Comparison of ENCODE assay signal across 25 mouse cellular contexts in the genomic region with DNA sequence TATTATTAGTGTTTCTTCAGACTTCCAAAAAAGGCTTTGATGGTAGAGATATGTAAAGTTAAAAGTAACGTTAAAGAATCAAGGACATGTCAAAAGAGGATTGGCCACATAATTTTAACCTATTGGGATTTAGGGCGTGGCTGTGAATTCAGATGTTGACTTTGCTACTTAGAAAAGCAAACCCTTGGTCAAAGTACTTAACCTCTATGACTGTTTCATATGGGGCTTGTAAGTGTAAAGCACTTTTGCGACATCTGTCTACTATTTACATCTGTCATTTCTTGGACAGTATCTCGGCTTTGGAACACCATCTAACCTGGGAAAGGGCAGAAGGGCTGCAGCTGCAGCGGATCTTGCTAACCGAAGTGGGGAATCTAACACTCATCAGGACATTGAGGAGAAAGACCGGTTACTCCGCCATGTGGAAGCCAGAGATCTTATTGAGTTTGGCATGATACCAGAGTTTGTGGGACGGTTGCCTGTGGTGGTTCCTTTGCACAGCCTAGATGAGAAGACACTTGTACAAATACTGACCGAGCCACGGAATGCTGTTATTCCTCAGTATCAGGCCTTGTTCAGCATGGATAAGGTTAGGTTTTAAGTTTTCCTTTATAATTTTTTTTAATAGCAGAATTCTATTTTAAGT. TPM values are rescaled to one million over a fixed set of nuclear protein-coding genes. Genes with fewer than 3 reads are reported as not detected.
A peak's percentile ranks its signal among the peaks of the same experiment; 100 is the strongest.
DNase-seq lines count a peak whose midpoint lies in the region; ATAC-seq and TF ChIP-seq lines count a peak whose summit lies in the region.
"Had no signal": no experiment of that assay in that cellular context is flagged by ENCODE, and none has a peak within 500 bp of the region (broad histone marks: within the 10 kb centered on the region; RNA-seq: fewer than 3 reads in every experiment).

No protein-coding gene starts in this region.

- ATAC-seq in embryonic facial prominence, embryonic 14.5 days (ENCODE audit: low read depth) = no peak
- peak; percentile 37; the same call in 1 of the 2 replicates for ATAC-seq in liver, embryonic 16.5 days (ENCODE audit: low read depth)
- no peak for ATAC-seq in liver, embryonic 12.5 days
- ATAC-seq: activated CD4-positive, CD25-positive, alpha-beta regulatory T cell, adult 4 months; forebrain, embryonic 15.5 days; hindbrain, embryonic 16.5 days had no signal

- H3K27ac ChIP-seq in embryonic facial prominence, embryonic 14.5 days (replicated peaks; ENCODE audit: low read depth, low read length) = no peak overlapping the region
- no peak overlapping the region for H3K27ac ChIP-seq in embryonic facial prominence, embryonic 10.5 days (replicated peaks)
- H3K27ac ChIP-seq in liver, embryonic 16.5 days (ENCODE audit: low read length) = no peak overlapping the region
- H3K27ac ChIP-seq in liver, embryonic 12.5 days = no peak overlapping the region
- H3K27ac ChIP-seq: embryonic facial prominence, embryonic 12.5 days; forebrain, embryonic 12.5 days; forebrain, embryonic 15.5 days; hindbrain, embryonic 10.5 days; hindbrain, embryonic 13.5 days had no signal

- H3K4me3 ChIP-seq in embryonic facial prominence, embryonic 14.5 days (ENCODE audit: low read depth, low read length) = no peak overlapping the region
- H3K4me3 ChIP-seq in embryonic facial prominence, embryonic 10.5 days = no peak overlapping the region
- H3K4me3 ChIP-seq in liver, embryonic 16.5 days (ENCODE audit: low read depth, low read length) = no peak overlapping the region
- no peak overlapping the region for H3K4me3 ChIP-seq in liver, embryonic 12.5 days
- no peak overlapping the region for H3K4me3 ChIP-seq in lung, adult 2 months (replicated peaks; ENCODE audit: extremely low read depth, low read depth, low read length)
- H3K4me3 ChIP-seq: embryonic facial prominence, embryonic 12.5 days; erythroblast, embryonic 14.5 days; forebrain, embryonic 12.5 days; forebrain, embryonic 15.5 days; hindbrain, embryonic 10.5 days; hindbrain, embryonic 13.5 days had no signal

- no peak for TF ChIP-seq POLR2A in lung, adult 2 months (IDR thresholded peaks at IDR 0.05; ENCODE audit: borderline replicate concordance, extremely low read depth, low read depth, low read length)

- H3K9ac ChIP-seq in embryonic facial prominence, embryonic 14.5 days (ENCODE audit: low read depth, low read length) = no peak overlapping the region
- no peak overlapping the region for H3K9ac ChIP-seq in liver, embryonic 16.5 days (ENCODE audit: low read depth, low read length)
- no peak overlapping the region for H3K9ac ChIP-seq in liver, embryonic 12.5 days
- H3K9ac ChIP-seq: embryonic facial prominence, embryonic 12.5 days; forebrain, embryonic 12.5 days; forebrain, embryonic 15.5 days; hindbrain, embryonic 13.5 days had no signal

- WGBS in embryonic facial prominence, embryonic 14.5 days = 75% methylated on average over 11 of the region's 11 CpGs
- 91% methylated on average over 11 of the region's 11 CpGs for WGBS in embryonic facial prominence, embryonic 10.5 days
- 73% methylated on average over 11 of the region's 11 CpGs for WGBS in liver, embryonic 16.5 days (ENCODE audit: insufficient replicate concordance)
- 86% methylated on average over 11 of the region's 11 CpGs for WGBS in liver, embryonic 12.5 days (ENCODE audit: insufficient replicate concordance)
- WGBS in lung, adult 2 months = 60% methylated on average over 11 of the region's 11 CpGs

- DNase-seq in embryonic facial prominence, embryonic 14.5 days (ENCODE audit: low spot score) = peak; percentile 4
- no peak for DNase-seq in embryonic facial prominence, embryonic 10.5 days (ENCODE audit: low spot score)
- peak; percentile 13 for DNase-seq in lung, adult 2 months
- no peak for DNase-seq in lung, postnatal 10 days
- DNase-seq in gonadal fat pad, adult 2 months (ENCODE audit: low read depth) = peak; percentile 76
- DNase-seq in spleen, postnatal 36 days (ENCODE audit: low spot score in 2 of 2) = no peak
- DNase-seq: adrenal gland, adult 8-10 months; adrenal gland, postnatal 25 days; cerebellum, adult 18-20 months; cerebellum, adult 9-10 months; cerebellum, postnatal 14 days; gastrocnemius, postnatal 25 days; heart, postnatal 36 days had no signal

- H3K4me2 ChIP-seq in embryonic facial prominence, embryonic 14.5 days (ENCODE audit: low read depth, low read length) = no peak overlapping the region
- no peak overlapping the region for H3K4me2 ChIP-seq in liver, embryonic 16.5 days (ENCODE audit: low read depth, low read length)
- no peak overlapping the region for H3K4me2 ChIP-seq in liver, embryonic 12.5 days
- H3K4me2 ChIP-seq: embryonic facial prominence, embryonic 12.5 days; forebrain, embryonic 12.5 days; forebrain, embryonic 15.5 days; heart, embryonic 11.5 days; hindbrain, embryonic 13.5 days had no signal

- H3K9me3 ChIP-seq in embryonic facial prominence, embryonic 14.5 days (ENCODE audit: control insufficient read depth, low read length) = no peaks in the 10 kb centered on the region
- H3K9me3 ChIP-seq in embryonic facial prominence, embryonic 10.5 days = no peaks in the 10 kb centered on the region
- no peaks in the 10 kb centered on the region for H3K9me3 ChIP-seq in liver, embryonic 16.5 days (replicated peaks; ENCODE audit: control insufficient read depth, low read length)
- H3K9me3 ChIP-seq in liver, embryonic 12.5 days (replicated peaks) = no peaks in the 10 kb centered on the region
- H3K9me3 ChIP-seq: embryonic facial prominence, embryonic 12.5 days; forebrain, embryonic 12.5 days; forebrain, embryonic 15.5 days; hindbrain, embryonic 10.5 days; hindbrain, embryonic 13.5 days had no signal

- peaks cover 84% of the 10 kb centered on the region for H3K36me3 ChIP-seq in embryonic facial prominence, embryonic 14.5 days (ENCODE audit: control insufficient read depth, insufficient read depth, low read length)
- H3K36me3 ChIP-seq in embryonic facial prominence, embryonic 10.5 days (replicated peaks) = peaks cover 89% of the 10 kb centered on the region
- peaks cover 34% of the 10 kb centered on the region for H3K36me3 ChIP-seq in liver, embryonic 16.5 days (ENCODE audit: control insufficient read depth, insufficient read depth)
- H3K36me3 ChIP-seq in liver, embryonic 12.5 days = peaks cover 86% of the 10 kb centered on the region

- H3K27me3 ChIP-seq in embryonic facial prominence, embryonic 14.5 days (replicated peaks; ENCODE audit: control insufficient read depth, insufficient read depth, low read length) = no peaks in the 10 kb centered on the region
- no peaks in the 10 kb centered on the region for H3K27me3 ChIP-seq in embryonic facial prominence, embryonic 10.5 days (replicated peaks; ENCODE audit: low read depth, poor library complexity, severe bottlenecking)
- no peaks in the 10 kb centered on the region for H3K27me3 ChIP-seq in liver, embryonic 16.5 days (ENCODE audit: control insufficient read depth, insufficient read depth, low read depth, low read length)
- no peaks in the 10 kb centered on the region for H3K27me3 ChIP-seq in liver, embryonic 12.5 days (replicated peaks)
- H3K27me3 ChIP-seq: embryonic facial prominence, embryonic 12.5 days; forebrain, embryonic 12.5 days; forebrain, embryonic 15.5 days; hindbrain, embryonic 13.5 days had no signal

- no peaks in the 10 kb centered on the region for H3K4me1 ChIP-seq in embryonic facial prominence, embryonic 14.5 days (ENCODE audit: control insufficient read depth, insufficient read depth, low read length)
- no peaks in the 10 kb centered on the region for H3K4me1 ChIP-seq in embryonic facial prominence, embryonic 10.5 days
- H3K4me1 ChIP-seq in liver, embryonic 16.5 days (ENCODE audit: control insufficient read depth, low read depth, low read length) = no peaks in the 10 kb centered on the region
- peaks cover 5% of the 10 kb centered on the region; the same call in 1 of the 2 replicates for H3K4me1 ChIP-seq in liver, embryonic 12.5 days
- H3K4me1 ChIP-seq in lung, adult 2 months (ENCODE audit: control insufficient read depth, insufficient read depth, low read length) = peaks cover 3% of the 10 kb centered on the region; the same call in 1 of the 2 replicates
- H3K4me1 ChIP-seq: embryonic facial prominence, embryonic 12.5 days; forebrain, embryonic 12.5 days; forebrain, embryonic 15.5 days; hindbrain, embryonic 10.5 days; hindbrain, embryonic 13.5 days had no signal

- no peak for TF ChIP-seq CTCF in lung, adult 2 months (IDR thresholded peaks at IDR 0.05; ENCODE audit: insufficient read depth, low read length)

RNA-seq across cellular contexts. Expression of a gene that starts 23.5 kb away (rescaled TPM):
- polyA plus RNA-seq in embryonic facial prominence, embryonic 14.5 days (2014; fragmentation: Nextera tagmentation; extraction: Ambion mirVana) = 11.5 and 11.9 TPM in 2 replicates
- polyA plus RNA-seq in embryonic facial prominence, embryonic 10.5 days (2016; fragmentation: Nextera tagmentation; extraction: Ambion mirVana) = 10.3 and 10.6 TPM in 2 replicates
- polyA plus RNA-seq in liver, embryonic 16.5 days (2015; fragmentation: Nextera tagmentation; extraction: Ambion mirVana) = 1.6 and 1.8 TPM in 2 replicates
- polyA plus RNA-seq in liver, embryonic 12.5 days (2016; fragmentation: Nextera tagmentation; extraction: Ambion mirVana) = 9.8 and 10.9 TPM in 2 replicates
- 10.9 and 12.1 TPM in 2 replicates for polyA plus RNA-seq in lung, adult 2 months (2012; rRNA removed)
- 6.5 and 9.1 TPM in 2 replicates for polyA plus RNA-seq in gonadal fat pad, adult 2 months (2012; rRNA removed)

RNA-seq across cellular contexts. Expression of a gene that starts 28.3 kb away (rescaled TPM):
- polyA plus RNA-seq in embryonic facial prominence, embryonic 14.5 days (2014; fragmentation: Nextera tagmentation; extraction: Ambion mirVana) = 55.8 and 56.3 TPM in 2 replicates
- 48.3 and 50.9 TPM in 2 replicates for polyA plus RNA-seq in embryonic facial prominence, embryonic 10.5 days (2016; fragmentation: Nextera tagmentation; extraction: Ambion mirVana)
- polyA plus RNA-seq in liver, embryonic 16.5 days (2015; fragmentation: Nextera tagmentation; extraction: Ambion mirVana) = 41.6 and 42.2 TPM in 2 replicates
- polyA plus RNA-seq in liver, embryonic 12.5 days (2016; fragmentation: Nextera tagmentation; extraction: Ambion mirVana) = 34.9 and 36.8 TPM in 2 replicates
- polyA plus RNA-seq in lung, adult 2 months (2012; rRNA removed) = 8.7 and 10.5 TPM in 2 replicates
- 11.5 and 11.6 TPM in 2 replicates for polyA plus RNA-seq in gonadal fat pad, adult 2 months (2012; rRNA removed)

RNA-seq across cellular contexts. Expression of a gene that starts 38.5 kb away (rescaled TPM):
- polyA plus RNA-seq in embryonic facial prominence, embryonic 14.5 days (2014; fragmentation: Nextera tagmentation; extraction: Ambion mirVana) = 0.72 TPM in 1 of 2 replicates, not detected in the other
- 0.38 and 0.66 TPM in 2 replicates for polyA plus RNA-seq in embryonic facial prominence, embryonic 10.5 days (2016; fragmentation: Nextera tagmentation; extraction: Ambion mirVana)
- polyA plus RNA-seq in liver, embryonic 16.5 days (2015; fragmentation: Nextera tagmentation; extraction: Ambion mirVana) = not detected in 2 replicates
- not detected in 2 replicates for polyA plus RNA-seq in liver, embryonic 12.5 days (2016; fragmentation: Nextera tagmentation; extraction: Ambion mirVana)
- polyA plus RNA-seq in lung, adult 2 months (2012; rRNA removed) = 0.37 and 0.58 TPM in 2 replicates
- polyA plus RNA-seq in gonadal fat pad, adult 2 months (2012; rRNA removed) = 0.15 and 0.20 TPM in 2 replicates
- polyA plus RNA-seq: activated CD4-positive, CD25-positive, alpha-beta regulatory T cell, adult 4 months; heart, embryonic 14.5 days had no signal

RNA-seq across cellular contexts. Expression of a gene that starts 57.4 kb away (rescaled TPM):
- polyA plus RNA-seq in embryonic facial prominence, embryonic 14.5 days (2014; fragmentation: Nextera tagmentation; extraction: Ambion mirVana) = 9.7 and 10.7 TPM in 2 replicates
- 0.05 and 0.15 TPM in 2 replicates for polyA plus RNA-seq in embryonic facial prominence, embryonic 10.5 days (2016; fragmentation: Nextera tagmentation; extraction: Ambion mirVana)
- 0.06 and 0.12 TPM in 2 replicates for polyA plus RNA-seq in liver, embryonic 16.5 days (2015; fragmentation: Nextera tagmentation; extraction: Ambion mirVana)
- 0.06 TPM in 1 of 2 replicates, not detected in the other for polyA plus RNA-seq in liver, embryonic 12.5 days (2016; fragmentation: Nextera tagmentation; extraction: Ambion mirVana)
- polyA plus RNA-seq in lung, adult 2 months (2012; rRNA removed) = 1.2 and 6.1 TPM in 2 replicates
- polyA plus RNA-seq in gonadal fat pad, adult 2 months (2012; rRNA removed) = 21.1 and 31.7 TPM in 2 replicates
- polyA plus RNA-seq: activated CD4-positive, CD25-positive, alpha-beta regulatory T cell, adult 4 months; erythroblast, embryonic 14.5 days; heart, embryonic 14.5 days had no signal

Comparison
In these comparisons a context has a peak if more than half of its experiments do, and no peak if none do; other contexts are left out.
1. DNase-seq: peak in embryonic facial prominence, embryonic 14.5 days (single experiment), lung, adult 2 months (single experiment) and gonadal fat pad, adult 2 months (single experiment); none in embryonic facial prominence, embryonic 10.5 days (single experiment), lung, postnatal 10 days (single experiment) and spleen, postnatal 36 days (0 of 2).